Mouse (Mus musculus): ENCODE data around the gene Atf6. TPM values are rescaled to one million over a fixed set of nuclear protein-coding genes. Genes with fewer than 3 reads are reported as not detected.

The Atf6 gene
- polyA plus RNA-seq, 1 experiment from 2014 or later, result 9.4 TPM

DNA sequence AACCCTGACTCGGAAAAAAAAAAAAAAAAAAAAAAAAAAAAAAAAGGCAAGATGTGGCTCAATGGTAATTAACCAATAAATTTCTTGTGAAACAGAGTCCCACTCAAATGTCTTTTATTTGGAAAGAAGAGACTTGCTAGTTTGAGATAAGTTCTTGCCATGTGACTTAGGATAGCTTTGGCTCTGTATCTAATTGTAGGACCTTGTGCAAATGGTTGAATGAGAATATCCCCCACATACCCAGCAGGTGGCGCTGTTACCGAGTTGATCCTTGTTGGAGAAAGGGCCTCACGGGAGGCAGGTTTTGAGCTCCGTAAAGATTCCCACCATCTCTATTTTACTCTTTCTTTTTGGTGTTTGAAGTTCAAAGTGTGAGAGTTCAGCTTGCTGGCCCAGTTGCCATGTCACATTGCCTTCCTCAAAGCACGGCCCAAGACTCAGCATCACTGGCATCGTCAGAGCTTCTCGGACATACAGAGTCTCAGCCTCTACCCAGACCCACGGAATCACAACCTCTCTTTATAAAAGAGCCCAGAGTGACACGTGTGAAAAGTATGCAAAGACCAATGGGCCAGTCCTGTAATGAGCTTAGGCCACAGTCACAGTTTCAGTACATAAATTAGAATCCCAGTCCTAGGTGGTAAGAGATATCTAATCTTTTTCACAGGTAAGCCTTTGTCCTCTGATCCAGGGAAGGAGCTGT, 34.1 kb upstream of the Atf6 start:
- 31% methylated on average over 10 of the region's 10 CpGs for WGBS

GRCm38 (mm10) chr1:170900799-170901467, 33.4 kb upstream of the Atf6 start:
- no peaks in the 10 kb centered on the region for H3K4me1 ChIP-seq (ENCODE audit: control insufficient read depth, insufficient read depth, low read length)
- no peaks in the 10 kb centered on the region for H3K9me3 ChIP-seq (ENCODE audit: control insufficient read depth, low read length)
- H3K4me2 ChIP-seq, result no peak overlapping the region
- no peak overlapping the region for H3K27ac ChIP-seq (ENCODE audit: low read depth, low read length)
- peak; percentile 91 for DNase-seq (ENCODE audit: low spot score, missing footprints)
- ATAC-seq (ENCODE audit: low FRiP score), result peak; percentile 42; the same call in 1 of the 2 replicates
- H3K27me3 ChIP-seq (ENCODE audit: control insufficient read depth, insufficient read depth, low read length), result no peaks in the 10 kb centered on the region
- H3K9ac ChIP-seq (ENCODE audit: low read length), result no peak overlapping the region
- no peak overlapping the region for H3K4me3 ChIP-seq (ENCODE audit: low read depth, low read length)
- WGBS, result 46% methylated on average over 10 of the region's 10 CpGs
- no peaks in the 10 kb centered on the region for H3K36me3 ChIP-seq (ENCODE audit: control insufficient read depth, insufficient read depth, low read length)

More for the DNA sequence above, 34.1 kb upstream of the Atf6 start:
- H3K27ac ChIP-seq (ENCODE audit: low read depth, low read length), result no peak overlapping the region
- ATAC-seq (ENCODE audit: low FRiP score) (peak; percentile 73), DNase-seq (ENCODE audit: low spot score, missing footprints) (peak; percentile 98)
- H3K27me3 ChIP-seq (ENCODE audit: control insufficient read depth, insufficient read depth, low read length), result peaks cover 7% of the 10 kb centered on the region; the same call in 1 of the 2 replicates
- peak overlapping the region; percentile 22; the same call in 1 of the 2 replicates for H3K4me2 ChIP-seq
- no peaks in the 10 kb centered on the region for H3K36me3 ChIP-seq (ENCODE audit: control insufficient read depth, insufficient read depth, low read length)
- peak overlapping the region; percentile 10; the same call in 1 of the 2 replicates for H3K4me3 ChIP-seq (ENCODE audit: low read depth, low read length)
- no peaks in the 10 kb centered on the region for H3K4me1 ChIP-seq (ENCODE audit: control insufficient read depth, insufficient read depth, low read length)
- no peak overlapping the region; the same call in 1 of the 2 replicates for H3K9ac ChIP-seq (ENCODE audit: low read length)
- no peaks in the 10 kb centered on the region for H3K9me3 ChIP-seq (ENCODE audit: control insufficient read depth, low read length)

GRCm38 (mm10) chr1:170898413-170899075, 31.0 kb upstream of the Atf6 start:
- H3K4me3 ChIP-seq (ENCODE audit: low read depth, low read length), result no peak overlapping the region

GRCm38 (mm10) chr1:170896651-170897281, 29.2 kb upstream of the Atf6 start:
- whole genome bisulfite sequencing, result 81% methylated on average over 5 of the region's 5 CpGs
- Histone ChIP-seq H3K9me3 (ENCODE audit: control insufficient read depth, low read length) (no peaks in the 10 kb centered on the region), H3K9ac (ENCODE audit: low read length) (no peak overlapping the region), H3K4me2 (no peak overlapping the region), H3K4me1 (ENCODE audit: control insufficient read depth, insufficient read depth, low read length) (no peaks in the 10 kb centered on the region), H3K36me3 (ENCODE audit: control insufficient read depth, insufficient read depth, low read length) (no peaks in the 10 kb centered on the region), H3K27me3 (ENCODE audit: control insufficient read depth, insufficient read depth, low read length) (no peaks in the 10 kb centered on the region), H3K4me3 (ENCODE audit: low read depth, low read length) (no peak overlapping the region), H3K27ac (ENCODE audit: low read depth, low read length) (no peak overlapping the region)
- peak; percentile 69 for DNase-seq (ENCODE audit: low spot score, missing footprints)
- no peak for ATAC-seq (ENCODE audit: low FRiP score)

More at GRCm38 (mm10) chr1:170898413-170899075, 31.0 kb upstream of the Atf6 start:
- ATAC-seq (ENCODE audit: low FRiP score) (no peak), DNase-seq (ENCODE audit: low spot score, missing footprints) (no peak)
- Histone ChIP-seq H3K9me3 (ENCODE audit: control insufficient read depth, low read length) (no peaks in the 10 kb centered on the region), H3K27ac (ENCODE audit: low read depth, low read length) (no peak overlapping the region), H3K4me1 (ENCODE audit: control insufficient read depth, insufficient read depth, low read length) (no peaks in the 10 kb centered on the region), H3K4me2 (no peak overlapping the region), H3K27me3 (ENCODE audit: control insufficient read depth, insufficient read depth, low read length) (no peaks in the 10 kb centered on the region), H3K9ac (ENCODE audit: low read length) (no peak overlapping the region), H3K36me3 (ENCODE audit: control insufficient read depth, insufficient read depth, low read length) (no peaks in the 10 kb centered on the region)
- WGBS, result 81% methylated on average over 16 of the region's 16 CpGs

GRCm38 (mm10) chr1:170894603-170895602, 27.3 kb upstream of the Atf6 start:
- Histone ChIP-seq H3K4me2 (no peak overlapping the region), H3K27me3 (ENCODE audit: control insufficient read depth, insufficient read depth, low read length) (no peaks in the 10 kb centered on the region), H3K9ac (ENCODE audit: low read length) (no peak overlapping the region), H3K4me3 (ENCODE audit: low read depth, low read length) (no peak overlapping the region), H3K9me3 (ENCODE audit: control insufficient read depth, low read length) (no peaks in the 10 kb centered on the region), H3K4me1 (ENCODE audit: control insufficient read depth, insufficient read depth, low read length) (no peaks in the 10 kb centered on the region), H3K36me3 (ENCODE audit: control insufficient read depth, insufficient read depth, low read length) (no peaks in the 10 kb centered on the region), H3K27ac (ENCODE audit: low read depth, low read length) (no peak overlapping the region)
- DNase-seq (ENCODE audit: low spot score, missing footprints) (peak; percentile 87), ATAC-seq (ENCODE audit: low FRiP score) (no peak)
- WGBS, result 66% methylated on average over 9 of the region's 9 CpGs

DNA sequence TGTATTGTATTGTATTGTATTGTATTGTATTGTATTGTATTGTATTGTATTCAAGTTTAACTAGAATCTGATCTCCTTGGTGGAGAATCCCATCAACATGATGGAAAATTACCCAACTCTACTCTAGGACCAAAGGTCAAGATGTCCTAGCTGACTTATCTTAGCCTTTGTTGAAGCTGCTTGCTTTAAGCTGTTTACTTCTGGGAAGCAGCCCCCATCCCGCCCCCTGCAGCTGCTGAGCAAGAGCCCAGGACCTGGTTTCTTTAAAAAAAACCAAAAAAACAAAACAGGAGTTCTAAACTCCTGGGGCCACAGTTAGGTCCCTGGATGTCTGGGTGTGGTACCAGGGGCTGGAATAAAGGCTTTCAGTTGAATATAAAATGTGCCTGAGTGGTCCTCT, 24.7 kb upstream of the Atf6 start:
- Histone ChIP-seq H3K9ac (ENCODE audit: low read length) (no peak overlapping the region), H3K4me1 (ENCODE audit: control insufficient read depth, insufficient read depth, low read length) (no peaks in the 10 kb centered on the region), H3K4me2 (no peak overlapping the region), H3K4me3 (ENCODE audit: low read depth, low read length) (no peak overlapping the region), H3K9me3 (ENCODE audit: control insufficient read depth, low read length) (no peaks in the 10 kb centered on the region), H3K27ac (ENCODE audit: low read depth, low read length) (no peak overlapping the region), H3K36me3 (ENCODE audit: control insufficient read depth, insufficient read depth, low read length) (no peaks in the 10 kb centered on the region), H3K27me3 (ENCODE audit: control insufficient read depth, insufficient read depth, low read length) (no peaks in the 10 kb centered on the region)
- ATAC-seq (ENCODE audit: low FRiP score), result no peak
- DNase-seq (ENCODE audit: low spot score, missing footprints), result no peak
- WGBS, result 50% methylated on average over 1 of the region's 1 CpGs

DNA sequence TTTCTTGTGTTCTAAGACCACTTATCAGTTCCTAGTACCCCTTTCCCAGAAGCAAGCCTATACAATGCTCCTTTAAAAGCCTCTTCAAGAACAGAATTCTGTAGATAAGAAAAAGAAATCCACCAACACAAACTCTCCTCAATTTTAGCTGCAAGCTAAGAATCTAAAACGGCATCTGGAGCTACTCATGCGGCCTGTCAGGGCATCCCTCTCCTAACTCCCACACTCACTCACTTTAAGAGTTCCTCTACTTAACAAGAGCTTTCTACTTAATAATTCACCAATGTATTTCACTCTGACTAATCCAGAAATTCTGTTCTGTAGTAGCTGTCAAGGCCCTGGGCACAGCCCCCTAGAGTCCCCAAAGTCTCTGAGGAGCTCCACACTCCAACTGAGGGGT, 24.1 kb upstream of the Atf6 start:
- H3K9me3 ChIP-seq (ENCODE audit: control insufficient read depth, low read length), result no peaks in the 10 kb centered on the region
- no peaks in the 10 kb centered on the region for H3K36me3 ChIP-seq (ENCODE audit: control insufficient read depth, insufficient read depth, low read length)
- H3K27me3 ChIP-seq (ENCODE audit: control insufficient read depth, insufficient read depth, low read length), result no peaks in the 10 kb centered on the region
- no peaks in the 10 kb centered on the region for H3K4me1 ChIP-seq (ENCODE audit: control insufficient read depth, insufficient read depth, low read length)
- WGBS, result 74% methylated on average over 2 of the region's 2 CpGs
- no peak overlapping the region for H3K4me2 ChIP-seq
- no peak overlapping the region for H3K4me3 ChIP-seq (ENCODE audit: low read depth, low read length)
- no peak overlapping the region for H3K9ac ChIP-seq (ENCODE audit: low read length)
- ATAC-seq (ENCODE audit: low FRiP score) (no peak), DNase-seq (ENCODE audit: low spot score, missing footprints) (no peak)
- no peak overlapping the region for H3K27ac ChIP-seq (ENCODE audit: low read depth, low read length)

- H3K27me3 ChIP-seq (ENCODE audit: control insufficient read depth, insufficient read depth, low read length), result no peaks in the 10 kb centered on the region
- WGBS, result 82% methylated on average over 4 of the region's 4 CpGs
- no peak overlapping the region for H3K4me3 ChIP-seq (ENCODE audit: low read depth, low read length)
- no peak overlapping the region for H3K9ac ChIP-seq (ENCODE audit: low read length)
- no peak overlapping the region for H3K27ac ChIP-seq (ENCODE audit: low read depth, low read length)
- no peak for DNase-seq (ENCODE audit: low spot score, missing footprints)
- H3K4me2 ChIP-seq, result no peak overlapping the region
- no peaks in the 10 kb centered on the region for H3K9me3 ChIP-seq (ENCODE audit: control insufficient read depth, low read length)
- no peak for ATAC-seq (ENCODE audit: low FRiP score)
- H3K4me1 ChIP-seq (ENCODE audit: control insufficient read depth, insufficient read depth, low read length), result peaks cover 4% of the 10 kb centered on the region; the same call in 1 of the 2 replicates
- no peaks in the 10 kb centered on the region for H3K36me3 ChIP-seq (ENCODE audit: control insufficient read depth, insufficient read depth, low read length)
Measured at GRCm38 (mm10) chr1:170889310-170889709, 21.7 kb upstream of the Atf6 start.

Data from midbrain, embryonic 11.5 days (tissue).